Mouse (Mus musculus): Measurements from ENCODE around the gene Trib3.
A peak's percentile ranks its signal among the peaks of the same experiment; 100 is the strongest.

Trib3 gene

GRCm38 (mm10) chr2:152346776-152347465, 3.1 kb upstream of the Trib3 start:
- no peak for DNase-seq (ENCODE audit: low spot score in 2 of 2)

GRCm38 (mm10) chr2:152345393-152345792, 1.6 kb upstream of the Trib3 start:
- no peak for DNase-seq (ENCODE audit: low spot score in 2 of 2)

GRCm38 (mm10) chr2:152344909-152345308, 1.1 kb upstream of the Trib3 start:
- no peak for DNase-seq (ENCODE audit: low spot score in 2 of 2)

- DNase-seq (ENCODE audit: low spot score in 2 of 2) = no peak
Measured at GRCm38 (mm10) chr2:152344361-152344760, 529 bp upstream of the Trib3 start.

DNA sequence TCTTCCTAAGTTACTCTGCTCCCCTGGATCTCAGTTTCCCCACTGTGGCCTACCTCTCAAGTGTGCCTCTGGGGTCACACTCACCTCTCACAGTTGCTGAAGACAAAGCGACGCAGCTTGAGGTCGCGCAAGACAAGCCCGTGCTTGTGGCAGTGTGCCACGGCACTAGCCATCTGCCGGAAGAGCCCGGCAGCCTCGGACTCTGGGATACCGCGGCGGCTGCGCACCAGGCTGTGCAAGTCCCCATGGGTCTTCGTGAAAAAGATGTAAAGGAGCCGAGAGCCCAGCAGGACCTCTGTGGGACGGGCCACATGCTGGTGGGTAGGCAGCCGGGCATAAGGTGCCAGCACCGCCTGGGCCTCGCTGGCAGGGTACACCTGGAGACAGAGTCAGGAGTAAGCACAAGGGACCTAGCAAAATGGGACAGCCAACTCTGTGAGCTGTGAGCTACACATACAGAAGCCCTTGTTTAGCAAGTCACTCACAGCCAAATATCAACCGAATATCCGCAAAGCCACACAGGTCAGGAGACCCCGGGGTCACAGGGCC, 4.1 kb downstream of the Trib3 start:
- no peak for DNase-seq (ENCODE audit: low spot score in 2 of 2)

DNA sequence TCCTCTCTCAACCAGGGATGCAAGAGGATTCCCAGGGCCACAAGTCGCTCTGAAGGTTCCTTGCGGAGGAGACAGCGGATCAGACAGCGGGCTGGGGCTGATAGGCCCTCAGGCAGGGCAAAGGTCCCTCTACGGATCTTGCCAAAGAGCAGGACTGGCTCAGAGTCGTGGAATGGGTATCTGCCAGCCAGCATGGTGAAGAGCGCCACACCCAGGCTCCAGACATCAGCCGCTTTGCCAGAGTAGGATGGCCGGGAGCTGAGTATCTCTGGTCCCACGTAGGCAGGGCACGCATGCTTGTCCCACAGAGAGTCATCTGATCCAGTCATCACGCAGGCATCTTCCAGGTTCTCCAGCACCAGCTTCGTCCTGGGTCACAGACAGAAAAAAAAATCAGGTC, 5.5 kb downstream of the Trib3 start:
- DNase-seq (ENCODE audit: low spot score in 2 of 2) = no peak

- DNase-seq (ENCODE audit: low spot score in 2 of 2) = no peak
Measured at GRCm38 (mm10) chr2:152337591-152338212, 6.1 kb downstream of the Trib3 start.

GRCm38 (mm10) chr2:152336856-152337255, 7.0 kb downstream of the Trib3 start:
- no peak for DNase-seq (ENCODE audit: low spot score in 2 of 2)

DNA sequence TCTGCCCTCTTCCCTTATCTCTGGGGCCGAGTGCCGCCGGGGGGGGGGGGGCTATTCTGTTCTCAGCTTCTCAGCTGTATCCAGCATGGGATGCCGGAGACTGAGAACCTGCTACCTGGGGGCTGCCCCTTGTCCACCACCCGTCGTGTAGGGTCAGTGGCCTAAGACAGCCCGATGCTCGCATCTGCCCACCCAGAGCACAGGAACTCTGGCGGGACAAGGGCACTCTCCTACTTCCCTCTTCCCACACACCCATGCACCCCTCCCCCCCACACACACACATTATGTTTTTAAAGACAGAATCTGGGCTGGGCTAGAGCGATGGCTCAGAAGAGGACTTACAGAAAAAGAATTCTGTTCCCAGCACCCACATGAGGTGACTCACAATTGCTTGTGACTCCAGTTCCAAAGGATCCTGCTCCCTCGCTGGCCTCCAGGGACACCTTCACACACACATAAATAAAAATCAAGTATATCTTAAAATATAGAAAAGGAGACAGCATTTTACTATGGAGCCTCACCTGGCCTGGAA, 8.5 kb downstream of the Trib3 start:
- no peak for DNase-seq (ENCODE audit: low spot score in 2 of 2)

DNA sequence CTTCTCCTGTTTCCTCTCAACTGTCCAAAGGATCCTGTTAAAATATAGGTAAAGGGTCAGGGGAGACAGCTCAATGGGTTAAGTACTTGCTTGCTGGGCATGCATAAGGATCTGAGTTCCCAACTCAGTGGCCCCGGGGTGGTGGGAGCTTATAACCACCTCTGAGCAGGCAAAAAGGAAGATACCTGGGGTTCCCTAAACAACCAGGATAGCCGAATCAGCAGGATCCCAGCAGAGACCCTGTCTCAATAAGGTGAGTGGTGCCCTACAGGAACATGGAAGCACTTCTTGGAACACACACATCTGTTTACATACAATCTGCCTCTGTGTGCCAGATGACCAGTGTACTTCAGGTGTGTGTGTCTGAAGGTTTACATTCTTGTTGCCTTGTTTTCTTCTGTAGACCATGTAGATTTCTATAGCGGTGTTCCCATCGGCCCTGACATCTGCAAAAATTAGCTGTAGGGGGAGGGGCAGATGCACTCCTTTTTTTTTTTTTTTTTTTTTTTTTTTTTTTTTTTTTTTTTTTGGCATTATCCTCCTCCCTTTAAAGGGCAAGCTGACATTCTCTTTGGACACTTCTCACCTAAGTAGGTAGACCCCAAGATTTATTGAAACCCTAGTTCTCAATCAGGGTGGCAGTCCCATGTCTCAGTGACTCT, 10.4 kb downstream of the Trib3 start:
- DNase-seq (ENCODE audit: low spot score in 2 of 2) = no peak

DNA sequence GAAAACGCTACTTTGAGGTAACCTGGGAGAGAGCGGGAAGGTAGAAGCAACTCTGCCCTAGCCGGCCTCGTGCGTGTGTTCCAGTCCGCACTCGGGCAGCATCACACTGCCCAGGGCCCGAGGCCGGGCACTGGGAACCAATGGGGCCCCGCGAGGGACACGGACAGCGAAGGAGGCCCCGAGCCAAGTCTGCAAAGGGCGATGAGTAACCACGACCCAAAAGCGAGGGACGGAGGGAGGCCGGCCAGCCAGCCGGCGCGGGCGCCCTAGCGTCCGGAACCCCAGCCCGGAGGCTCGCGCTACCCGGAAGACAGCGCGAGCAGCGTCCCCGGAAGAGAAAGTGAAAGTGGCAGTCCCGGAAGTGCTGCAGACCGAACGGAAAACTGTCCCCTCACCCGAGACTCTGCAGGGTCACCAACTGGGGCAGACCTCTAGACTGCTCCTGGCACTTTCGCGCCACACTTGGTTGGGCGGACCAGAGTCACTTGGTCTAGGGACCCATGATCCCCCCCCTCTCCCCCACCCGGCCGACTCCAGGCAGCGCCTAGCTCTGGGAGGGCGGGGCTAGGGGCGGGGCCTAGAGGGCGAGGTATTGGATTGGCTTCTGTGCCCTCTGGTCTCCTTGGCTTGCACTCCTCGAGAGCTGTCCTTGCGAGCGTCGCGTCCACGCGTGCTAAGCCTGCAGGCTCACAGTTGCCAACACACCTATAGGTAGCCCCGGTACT, 11.6 kb downstream of the Trib3 start, which contains the start of gene Rbck1:
Gene Rbck1, minus strand, starts transcription at position 553 of the 725 bp plus-strand sequence.
- peak; percentile 74 to 75 for DNase-seq (ENCODE audit: low spot score in 2 of 2)

GRCm38 (mm10) chr2:152330858-152331423, 12.9 kb downstream of the Trib3 start:
- DNase-seq (ENCODE audit: low spot score in 2 of 2) = no peak

DNA sequence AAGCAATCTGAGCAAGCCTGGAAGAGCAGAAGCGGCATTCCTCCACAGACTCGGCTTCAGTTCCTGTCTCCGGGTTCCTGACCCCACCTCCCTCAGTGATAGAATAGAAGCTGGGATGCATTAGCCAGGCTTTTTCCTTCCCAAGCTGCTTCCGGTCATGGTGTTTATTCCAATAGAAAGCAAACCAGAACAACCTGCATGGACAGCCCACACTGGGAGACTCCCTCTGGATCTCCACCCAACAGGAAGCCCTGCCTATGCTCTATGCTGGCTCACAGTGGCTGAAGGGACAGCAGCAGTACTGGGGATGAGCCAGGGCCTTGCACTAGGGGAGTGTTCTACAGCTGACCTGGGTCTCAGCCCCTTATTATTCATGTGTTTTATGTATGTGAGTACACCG, 15.9 kb downstream of the Trib3 start:
- no peak for DNase-seq (ENCODE audit: low spot score in 2 of 2)

DNA sequence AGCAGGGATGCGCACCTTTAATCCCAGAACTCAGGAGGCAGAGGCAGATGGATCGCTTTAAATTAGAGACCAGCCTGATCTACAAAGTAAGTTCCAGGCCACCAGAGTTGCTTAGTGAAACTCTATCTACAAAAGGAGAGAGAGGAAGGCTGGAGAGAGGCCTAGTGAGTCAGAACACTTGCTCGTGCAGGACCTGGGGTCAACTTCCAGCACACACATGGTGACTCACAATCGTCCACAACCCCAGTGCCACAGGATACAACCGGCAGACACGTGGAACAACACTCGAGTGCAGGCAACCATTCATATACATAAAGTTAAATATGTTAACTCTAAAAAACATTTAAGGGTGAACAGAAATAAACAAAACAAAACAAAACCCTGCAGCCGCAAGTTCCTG, 17.2 kb downstream of the Trib3 start:
- no peak for DNase-seq (ENCODE audit: low spot score in 2 of 2)

DNA sequence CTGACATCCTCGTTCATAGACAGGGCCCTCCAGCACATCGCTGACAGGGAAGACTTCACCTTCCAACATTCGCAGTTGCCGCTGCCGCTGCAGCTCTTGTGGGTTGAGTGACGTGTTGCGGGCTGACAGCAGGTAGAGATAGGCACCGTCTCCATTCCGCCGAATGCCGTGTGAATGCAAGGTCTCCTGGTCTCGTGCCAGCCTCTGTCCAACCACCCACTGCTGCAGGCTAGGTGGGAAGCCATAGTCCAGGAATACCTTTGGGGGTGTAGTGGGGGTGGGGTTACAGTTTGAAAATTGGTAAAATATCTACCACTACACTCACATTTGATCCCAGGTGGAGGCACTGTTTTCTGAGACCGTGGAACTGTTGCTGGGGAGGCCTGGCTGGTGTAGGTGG, 17.7 kb downstream of the Trib3 start:
- DNase-seq (ENCODE audit: low spot score in 2 of 2) = no peak

- DNase-seq (ENCODE audit: low spot score in 2 of 2) = no peak
Measured at GRCm38 (mm10) chr2:152324842-152325241, 19.0 kb downstream of the Trib3 start.

- DNase-seq (ENCODE audit: low spot score in 2 of 2) = no peak
Measured at GRCm38 (mm10) chr2:152323971-152324370, 19.9 kb downstream of the Trib3 start.

GRCm38 (mm10) chr2:152322198-152322597, 21.6 kb downstream of the Trib3 start:
- no peak for DNase-seq (ENCODE audit: low spot score in 2 of 2)

GRCm38 (mm10) chr2:152321558-152321957, 22.3 kb downstream of the Trib3 start:
- no peak for DNase-seq (ENCODE audit: low spot score in 2 of 2)

- DNase-seq (ENCODE audit: low spot score in 2 of 2) = no peak
Measured at GRCm38 (mm10) chr2:152317054-152317453, 26.8 kb downstream of the Trib3 start.

DNA sequence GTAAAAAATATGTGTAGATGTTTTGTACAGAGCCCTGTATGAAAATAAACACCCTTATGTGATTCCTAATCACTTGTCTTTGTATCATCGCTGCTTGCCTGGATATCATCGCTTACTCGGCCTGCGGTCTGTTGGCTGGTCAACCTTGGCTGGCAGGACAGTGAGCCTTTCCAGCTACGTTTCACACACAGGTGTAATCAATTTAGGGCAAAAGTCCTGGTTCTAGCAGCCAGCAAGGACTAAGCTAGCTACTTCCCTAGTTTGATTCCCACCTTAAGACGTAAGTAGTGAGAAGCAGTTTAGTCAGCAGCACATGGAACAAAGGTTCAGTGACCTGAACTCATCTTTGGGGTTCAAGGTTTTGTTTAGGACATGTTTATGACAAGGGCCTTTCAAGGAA, 29.9 kb downstream of the Trib3 start:
- DNase-seq (ENCODE audit: low spot score in 2 of 2) = no peak
